Mouse (Mus musculus) liver, adult 2 months (tissue): ENCODE results near the gene Glra3. TPM values are rescaled to one million over a fixed set of nuclear protein-coding genes. Genes with fewer than 3 reads are reported as not detected.

Source experiments
- DNase-seq: peaks from one replicate; pipeline ENCODE4 v3.0.0-alpha.2; 2011; ENCODE audit warnings: low read depth, low spot score; ENCODE audit errors: extremely low read depth
- H3K27ac ChIP-seq: fragments of 200-500 bp; replicated peaks from 2 replicates; pipeline ENCODE4 v1.5.1; 2012; ENCODE audit warnings: low read depth, mild to moderate bottlenecking, control low read depth, inconsistent platforms, low read length; ENCODE audit not compliant: insufficient read depth
- H3K27me3 ChIP-seq: fragments of 200-500 bp; 2 replicates; pipeline ENCODE4 v1.6.1; 2012; ENCODE audit warnings: mild to moderate bottlenecking, moderate library complexity, low read length, inconsistent platforms; ENCODE audit not compliant: control insufficient read depth, insufficient read depth
- H3K36me3 ChIP-seq: fragments of 200-500 bp; 2 replicates; pipeline ENCODE4 v1.6.1; 2012; ENCODE audit warnings: low read length, inconsistent platforms; ENCODE audit not compliant: control insufficient read depth, insufficient read depth
- H3K4me1 ChIP-seq: fragments of 200-500 bp; 2 replicates; pipeline ENCODE4 v1.6.1; 2011; ENCODE audit warnings: low read length; ENCODE audit not compliant: control insufficient read depth, insufficient read depth
- H3K4me3 ChIP-seq: fragments of 200-500 bp; 2 replicates; pipeline ENCODE4 v1.5.1; 2011; ENCODE audit warnings: low read depth, mild to moderate bottlenecking, control low read depth, low read length, moderate library complexity; ENCODE audit not compliant: insufficient read depth
- H3K79me2 ChIP-seq: fragments of 200-500 bp; 2 replicates; pipeline ENCODE4 v1.6.1; 2012; ENCODE audit warnings: inconsistent platforms, mild to moderate bottlenecking, low read length, moderate library complexity; ENCODE audit not compliant: control insufficient read depth, insufficient read depth
- H3K9ac ChIP-seq: fragments of 200-500 bp; 2 replicates; pipeline ENCODE4 v1.6.1; 2012; ENCODE audit warnings: low read depth, mild to moderate bottlenecking, control low read depth, inconsistent platforms, low read length
- CTCF ChIP-seq: fragments of 200-500 bp; IDR thresholded peaks from 2 replicates; pipeline ENCODE4 v1.5.1; 2011; ENCODE audit warnings: low read depth, low read length, control low read depth
- POLR2A ChIP-seq: fragments of 200-500 bp; IDR thresholded peaks from 2 replicates; pipeline ENCODE4 v1.6.1; 2011; ENCODE audit warnings: low read length, control low read depth; ENCODE audit not compliant: insufficient read depth; ENCODE audit errors: extremely low read depth
- WGBS: fragments of 180-500 bp; shearing (Covaris S2); methylation state at CpG from one replicate; pipeline ENCODE4 v1.1.7; 2018; 5-methylcytosine and 5-hydroxymethylcytosine counted together
- polyA plus RNA-seq: library from polyadenylated mRNA; depleted of rRNA; stranded (reverse); fragments of >200 nt; gene quantifications from 2 replicates; pipeline ENCODE4 v1.2.3, GENCODE M21; 2012; rRNA removed
- total RNA-seq: library from RNA; depleted of rRNA; stranded (reverse); fragments of >200 nt; gene quantifications from 2 replicates; pipeline ENCODE4 v1.2.3, GENCODE M21; 2014; rRNA removed

Gene Glra3
- total and polyA plus RNA-seq, 2 experiments, result not detected

GRCm38 (mm10) chr8:56150697-56151096 is 210.4 kb downstream of the Glra3 start:
- H3K79me2 ChIP-seq, result no peaks in the 10 kb centered on the region
- TF ChIP-seq POLR2A (no peak), CTCF (no peak)

GRCm38 (mm10) chr8:56151574-56151973 is 211.3 kb downstream of the Glra3 start:
- H3K27me3 ChIP-seq, result no peaks in the 10 kb centered on the region
- DNase-seq, result no peak
- WGBS, result 86% methylated on average over 5 of the region's 5 CpGs
- H3K9ac ChIP-seq, result no peak overlapping the region
- H3K4me1 ChIP-seq, result no peaks in the 10 kb centered on the region
- TF ChIP-seq CTCF, result no peak
- no peak for TF ChIP-seq POLR2A
- H3K36me3 ChIP-seq, result no peaks in the 10 kb centered on the region
- no peak overlapping the region for H3K27ac ChIP-seq
- no peak overlapping the region for H3K4me3 ChIP-seq
- no peaks in the 10 kb centered on the region for H3K79me2 ChIP-seq

More at GRCm38 (mm10) chr8:56150697-56151096, 210.4 kb downstream of the Glra3 start:
- Histone ChIP-seq H3K4me3 (no peak overlapping the region), H3K27ac (no peak overlapping the region), H3K9ac (no peak overlapping the region), H3K4me1 (no peaks in the 10 kb centered on the region), H3K36me3 (no peaks in the 10 kb centered on the region), H3K27me3 (no peaks in the 10 kb centered on the region)
- no peak for DNase-seq
- 78% methylated on average over 1 of the region's 1 CpGs for WGBS

GRCm38 (mm10) chr8:56158966-56159365 is 218.7 kb downstream of the Glra3 start:
- no peaks in the 10 kb centered on the region for H3K36me3 ChIP-seq
- no peak overlapping the region for H3K9ac ChIP-seq
- H3K4me3 ChIP-seq, result no peak overlapping the region
- TF ChIP-seq CTCF, result no peak
- TF ChIP-seq POLR2A, result no peak
- no peak overlapping the region for H3K27ac ChIP-seq
- H3K4me1 ChIP-seq, result no peaks in the 10 kb centered on the region
- no peaks in the 10 kb centered on the region for H3K79me2 ChIP-seq
- H3K27me3 ChIP-seq, result no peaks in the 10 kb centered on the region
- WGBS, result 50% methylated on average over 2 of the region's 2 CpGs
- no peak for DNase-seq

Other genes with a start within 250 kb of the Glra3 start
- gene Adam29, start 33.5 kb upstream of the Glra3 start, total RNA-seq, result not detected in 2 replicates
- gene Adam29, start 33.5 kb upstream of the Glra3 start, polyA plus RNA-seq, result not detected in 2 replicates